Mouse (Mus musculus) thymus, postnatal 4 days (tissue): ENCODE results near the gene Pmepa1.

ENCODE experiments used
- DNase-seq: peaks from one replicate; pipeline ENCODE4 v3.0.0; 2021

Pmepa1 gene

GRCm38 (mm10) chr2:173275343-173276201, 761 bp downstream of the Pmepa1 start:
- peak; percentile 64 for DNase-seq

DNA sequence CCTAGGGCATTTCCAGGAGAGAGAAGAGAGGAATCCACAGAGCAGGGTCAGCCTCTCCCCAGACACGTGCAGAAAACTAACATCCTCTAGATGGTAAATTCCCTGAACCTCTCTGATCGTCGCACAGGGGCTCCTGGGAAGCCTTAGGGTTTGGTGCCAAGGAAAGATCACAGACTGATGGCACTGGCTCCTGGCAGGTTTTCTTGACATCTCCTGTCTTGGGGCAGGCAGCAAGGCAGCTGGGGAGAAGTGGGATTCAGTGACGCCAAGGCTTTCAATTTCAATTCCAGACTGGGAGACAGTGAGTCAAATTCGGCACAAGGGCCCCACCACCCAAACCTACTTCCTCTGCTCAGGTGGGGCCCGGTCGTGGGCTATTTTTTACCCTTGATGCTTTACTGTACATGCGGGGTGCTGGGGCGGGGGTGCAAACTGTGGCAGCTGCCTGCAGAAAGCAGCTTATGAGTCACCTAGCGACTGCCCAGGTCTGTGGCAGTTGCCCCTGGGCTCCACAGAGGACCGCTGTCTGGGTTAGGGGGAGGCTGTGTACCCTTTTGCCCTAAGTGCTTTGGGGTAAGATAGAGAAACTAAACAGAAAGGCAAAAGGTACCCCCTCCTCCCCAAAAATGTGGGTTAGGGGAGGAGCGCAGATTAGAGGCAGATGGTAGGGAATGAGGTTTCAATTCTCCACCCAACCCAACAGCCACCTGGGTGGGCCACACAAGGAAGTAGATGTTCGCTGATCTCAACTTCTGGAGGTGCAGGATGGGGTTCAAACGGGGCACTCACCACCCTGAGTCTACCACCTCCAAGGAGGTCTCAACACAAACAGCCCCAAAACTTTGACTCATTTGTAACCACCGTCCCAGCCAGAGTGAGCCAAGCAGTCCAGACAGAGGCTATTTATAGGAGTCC, 1.6 kb downstream of the Pmepa1 start:
- DNase-seq, result peak; percentile 64

DNA sequence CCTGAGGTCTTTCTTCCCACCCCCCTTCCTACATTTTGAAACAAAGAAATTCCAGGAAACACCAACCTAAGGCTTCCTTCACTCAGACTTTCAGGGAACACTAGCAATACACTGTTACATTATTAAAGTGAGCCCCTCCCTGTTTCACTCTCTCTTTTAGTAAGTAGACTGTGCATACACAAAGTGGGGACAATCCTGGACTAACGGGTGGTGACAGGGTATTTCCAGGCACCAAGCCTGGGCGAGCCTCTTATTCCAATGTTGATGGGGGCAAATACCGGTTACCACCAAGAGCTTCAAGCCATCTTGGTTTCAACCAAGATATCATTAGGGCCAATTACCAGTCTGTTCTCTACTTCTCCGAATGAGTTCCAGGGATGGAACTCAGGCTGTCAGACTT, 2.4 kb downstream of the Pmepa1 start:
- no peak for DNase-seq

DNA sequence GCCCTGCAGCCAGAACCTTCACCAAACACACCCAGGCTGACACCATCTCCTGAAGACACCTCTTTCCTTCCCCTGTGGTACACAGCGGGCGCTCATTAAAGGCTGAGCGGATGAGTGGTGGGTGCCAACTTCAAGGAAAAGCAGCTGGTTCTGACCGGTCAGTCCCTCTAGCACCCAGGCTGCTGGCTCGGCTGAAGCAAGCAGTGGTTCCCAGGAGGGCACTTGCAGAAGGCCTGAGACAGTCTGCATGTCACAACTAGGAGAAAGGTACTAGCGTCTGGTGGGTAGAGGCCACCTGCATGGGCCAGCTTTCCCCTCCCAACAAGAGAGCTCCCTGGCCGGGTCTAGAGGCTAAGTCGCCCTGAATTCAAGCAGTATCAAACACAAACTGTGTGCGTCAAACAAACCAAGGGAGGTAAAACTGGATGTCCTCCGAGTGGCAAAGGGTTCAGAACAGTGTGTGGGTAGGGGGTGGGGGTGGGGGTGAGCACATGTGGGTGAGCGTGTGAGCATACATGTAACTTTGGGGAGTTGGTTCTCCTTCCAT, 3.9 kb downstream of the Pmepa1 start:
- no peak for DNase-seq

DNA sequence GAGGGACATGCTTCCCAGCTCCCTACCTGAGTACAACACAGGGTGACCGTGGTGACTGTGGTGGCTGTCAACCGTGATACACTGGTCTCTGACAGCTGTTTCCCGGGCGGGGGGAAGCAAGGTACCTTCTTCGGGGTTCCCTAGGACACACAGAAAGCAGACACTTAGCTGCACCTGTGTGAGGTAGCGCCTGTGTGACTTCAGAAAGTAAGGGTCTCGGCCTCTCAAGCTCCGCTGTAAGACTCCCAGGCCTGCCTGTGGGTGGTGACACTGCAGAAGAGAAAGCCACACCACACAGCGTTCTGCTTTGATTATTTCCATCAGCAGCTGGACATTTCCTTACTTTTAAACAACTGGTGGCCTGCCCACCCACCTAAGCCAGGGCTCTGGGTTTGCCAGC, 4.8 kb downstream of the Pmepa1 start:
- DNase-seq, result peak; percentile 59

DNA sequence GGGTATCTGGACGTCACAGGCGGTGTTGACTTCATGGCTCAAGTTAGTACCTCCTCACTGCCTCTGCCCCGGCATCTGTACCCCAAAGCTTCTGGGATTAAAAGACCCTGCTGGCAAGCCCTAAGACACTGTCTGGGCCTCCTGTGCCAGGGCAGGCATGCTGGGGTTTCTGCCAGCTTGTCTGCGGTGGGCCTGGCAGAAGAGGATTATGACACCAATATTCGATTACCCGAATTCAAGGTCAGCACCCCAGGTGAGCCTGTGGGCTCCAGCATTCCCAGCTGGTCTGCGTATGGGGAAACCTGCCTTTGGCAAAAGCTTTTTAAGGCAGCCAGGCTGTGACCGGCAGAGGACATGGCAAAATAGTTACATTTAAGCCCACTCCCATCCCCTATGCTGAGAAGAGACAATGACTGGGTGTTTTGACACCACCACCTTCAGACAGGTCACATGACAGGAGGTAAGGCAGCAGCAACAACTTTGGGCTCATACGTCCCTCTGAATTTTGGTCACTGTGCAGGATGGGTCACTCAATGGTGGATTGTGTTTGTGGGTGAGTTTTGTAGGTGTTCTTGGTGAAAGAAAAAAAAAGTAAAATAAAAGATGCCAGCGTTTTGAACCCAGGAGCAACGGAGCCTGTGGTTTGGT, 5.6 kb downstream of the Pmepa1 start:
- DNase-seq, result no peak

DNA sequence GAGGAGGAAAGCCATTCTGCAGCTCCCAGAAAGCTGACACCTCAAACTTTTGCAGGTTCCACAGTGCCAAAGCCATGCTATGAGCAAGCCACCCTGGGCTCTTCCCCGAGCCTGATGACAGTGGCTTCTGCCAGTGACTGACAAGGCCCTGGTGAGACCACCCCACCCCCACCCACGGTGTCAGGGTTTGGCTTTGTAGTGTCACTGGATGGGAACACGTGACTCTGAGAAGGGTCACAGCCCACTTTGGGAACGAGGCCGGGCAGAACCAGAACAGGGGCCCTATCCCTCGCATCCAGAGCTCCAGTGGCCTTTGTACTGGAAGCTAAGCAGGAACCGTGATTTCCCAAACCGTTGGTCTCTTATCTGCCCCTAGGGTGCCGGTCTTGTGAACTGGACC, 6.1 kb downstream of the Pmepa1 start:
- no peak for DNase-seq

- DNase-seq, result no peak
These were observed 8.8 kb downstream of the Pmepa1 start for GRCm38 (mm10) chr2:173267562-173267961.

DNA sequence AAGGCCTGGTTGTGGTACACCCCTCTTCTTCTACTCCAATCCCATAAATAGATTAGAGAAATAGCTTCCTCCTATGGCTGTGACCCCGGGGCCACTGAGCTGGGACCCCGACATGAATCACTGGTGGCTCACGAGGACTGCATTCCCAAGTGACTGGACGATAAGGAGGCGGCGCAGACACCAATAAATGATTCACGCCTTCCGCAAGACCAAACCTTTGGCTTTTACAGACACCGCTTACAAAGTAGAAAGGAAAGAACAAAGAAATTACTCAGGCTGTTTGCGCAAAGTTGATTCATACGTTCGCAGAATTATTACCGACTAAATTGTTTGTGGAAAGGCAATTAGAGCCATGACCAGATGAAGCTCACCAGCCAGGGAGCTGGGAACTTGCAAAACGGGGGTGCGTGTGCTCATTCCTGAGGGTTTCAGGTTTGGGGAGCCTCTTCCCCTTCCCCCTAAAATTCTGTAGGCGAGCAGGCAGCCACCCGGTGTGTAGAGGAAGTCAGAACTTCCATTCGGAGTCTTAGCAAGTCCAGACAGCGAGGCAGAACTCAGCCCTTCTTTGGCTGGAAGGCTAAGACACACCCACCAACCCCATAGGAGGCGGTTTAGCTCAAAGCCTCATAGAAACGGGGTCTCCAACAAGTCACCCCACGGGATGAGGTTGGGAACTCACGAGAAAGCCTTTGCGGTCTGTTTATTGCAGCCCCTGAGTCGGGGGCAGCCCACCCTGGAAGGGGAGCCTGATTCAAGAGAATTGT, 9.8 kb downstream of the Pmepa1 start:
- no peak for DNase-seq

DNA sequence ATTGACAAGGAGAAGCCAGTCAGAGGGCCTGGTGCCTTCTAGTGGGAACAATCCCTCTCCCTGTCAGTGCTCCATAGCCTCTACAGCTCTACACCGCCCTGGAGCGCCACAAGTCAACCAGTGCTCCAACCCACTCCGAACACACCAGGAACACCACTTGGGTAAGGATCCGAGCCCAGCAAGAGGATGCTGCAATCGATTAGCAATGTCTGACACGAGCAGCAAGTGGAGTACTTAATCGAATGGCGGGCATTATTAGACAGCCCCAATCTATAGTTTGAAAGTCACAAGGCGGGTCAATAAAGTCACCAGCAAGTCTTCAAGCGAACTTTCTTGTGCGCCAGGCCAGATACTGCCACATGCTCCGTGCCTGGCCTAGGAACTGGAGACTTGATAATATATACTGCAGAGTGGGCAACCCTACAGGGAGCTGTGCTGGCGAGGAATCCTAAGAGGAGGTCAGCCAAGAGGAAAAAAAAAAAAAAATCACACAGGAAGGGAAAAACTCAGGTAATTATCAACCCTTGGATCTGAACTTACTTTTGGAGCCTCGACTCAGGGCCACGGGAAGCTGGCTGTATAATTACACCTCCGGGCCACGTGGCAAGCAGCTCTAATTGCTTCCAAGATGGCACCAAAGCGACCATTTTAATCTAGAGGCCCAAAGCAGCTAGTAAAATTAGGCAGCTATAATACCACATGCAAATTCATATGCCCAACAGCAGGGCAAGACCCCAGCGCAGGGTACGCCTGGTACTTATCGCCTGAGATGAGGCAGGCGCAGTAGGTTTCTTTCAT, 10.7 kb downstream of the Pmepa1 start:
- no peak for DNase-seq

DNA sequence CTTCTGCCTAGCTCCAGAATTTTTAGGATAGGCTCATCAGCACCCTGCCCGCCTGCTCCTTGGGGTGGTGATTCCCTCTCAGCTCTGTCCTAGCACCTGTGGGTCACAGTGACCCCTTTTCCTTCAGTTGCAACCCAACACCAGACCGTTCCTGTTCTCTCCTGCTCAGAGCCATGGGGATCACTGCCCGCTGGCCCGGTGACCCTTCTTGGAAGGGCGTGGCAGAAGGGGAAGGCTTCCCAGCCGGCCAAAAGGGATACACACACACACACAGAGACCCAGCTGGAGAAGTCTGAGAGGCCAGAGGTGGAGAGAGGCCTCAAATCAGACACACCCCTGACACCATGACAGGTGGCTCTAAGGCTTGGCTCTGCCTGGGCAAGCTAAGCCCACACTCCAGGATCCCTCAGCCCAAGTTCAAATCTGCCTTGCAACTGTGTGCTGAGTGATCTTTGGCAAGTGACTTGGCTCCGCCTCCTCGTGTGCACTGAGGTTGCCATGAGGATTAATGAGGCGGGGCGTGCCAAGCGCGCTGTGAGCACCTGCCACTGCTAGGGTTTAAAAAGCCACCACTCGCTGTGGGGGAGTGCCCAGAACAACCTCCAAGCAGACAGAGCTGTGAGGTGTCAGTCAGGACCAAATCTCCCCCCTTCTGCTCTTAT, 11.7 kb downstream of the Pmepa1 start:
- DNase-seq, result peak; percentile 83

- peak; percentile 63 for DNase-seq
These were observed 12.6 kb downstream of the Pmepa1 start for GRCm38 (mm10) chr2:173263636-173264330.

DNA sequence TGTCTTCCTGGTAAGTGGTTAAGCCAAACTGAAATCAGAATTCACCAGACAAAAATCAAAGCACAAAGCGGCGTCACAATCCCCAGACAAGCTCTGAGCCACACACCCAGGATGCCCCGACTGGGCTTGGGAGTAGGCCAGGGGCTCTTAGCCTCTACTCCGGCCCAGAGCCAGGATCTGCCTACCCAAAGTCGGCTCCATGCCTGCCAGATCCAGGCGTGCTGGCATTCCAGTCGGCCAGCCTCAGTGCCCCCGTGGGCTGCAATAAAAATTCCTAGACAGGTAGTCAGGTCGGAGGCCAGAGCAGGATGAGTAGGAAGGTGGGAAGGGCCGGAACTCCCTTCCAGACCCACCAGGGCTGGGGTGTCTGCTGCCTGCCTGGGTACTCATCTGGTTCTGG, 14.8 kb downstream of the Pmepa1 start:
- DNase-seq, result no peak

GRCm38 (mm10) chr2:173258459-173259091, 17.8 kb downstream of the Pmepa1 start:
- no peak for DNase-seq

GRCm38 (mm10) chr2:173257610-173258009, 18.7 kb downstream of the Pmepa1 start:
- DNase-seq, result no peak

- no peak for DNase-seq
These were observed 19.8 kb downstream of the Pmepa1 start for GRCm38 (mm10) chr2:173256552-173256949.

DNA sequence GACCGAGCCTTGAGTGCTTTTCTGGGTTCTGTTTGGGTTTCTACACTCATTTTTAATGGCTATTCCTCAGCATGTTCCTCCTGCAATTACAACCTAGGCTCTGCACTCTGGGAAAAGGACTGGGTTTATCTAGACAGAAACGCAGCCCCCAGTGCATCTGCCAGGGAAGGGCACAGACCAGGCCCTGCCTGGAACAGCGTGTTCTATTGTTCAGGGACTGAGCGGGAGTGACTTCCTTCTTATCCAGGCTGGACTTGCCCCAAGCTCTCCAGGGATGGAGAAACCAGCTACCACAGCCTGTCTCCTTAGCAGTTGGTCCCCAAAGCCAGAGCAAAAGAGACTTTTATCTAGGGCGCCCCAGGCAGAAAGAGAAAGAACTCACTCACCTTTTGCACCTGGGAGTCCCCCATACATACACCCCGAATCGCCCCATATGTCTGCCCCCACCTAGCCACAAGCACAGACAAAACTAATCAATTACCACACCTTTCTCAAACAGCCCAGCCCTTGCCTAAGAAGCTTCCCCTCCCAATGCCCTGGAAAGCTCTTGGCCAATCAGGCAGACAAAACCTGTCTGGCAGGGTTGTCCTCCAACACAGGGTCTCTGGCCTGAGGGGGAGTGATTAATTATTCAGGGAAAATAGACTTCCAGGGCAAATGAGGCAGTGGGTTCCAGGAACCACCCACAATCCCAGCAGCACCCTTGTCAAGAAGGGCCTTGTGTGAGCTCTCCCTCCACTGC, 20.4 kb downstream of the Pmepa1 start:
- DNase-seq, result no peak

GRCm38 (mm10) chr2:173253761-173254662, 22.3 kb downstream of the Pmepa1 start:
- DNase-seq, result no peak
